Mouse (Mus musculus) MEL (cell line): ENCODE results near the gene E130218I03Rik. TPM values are rescaled to one million over a fixed set of nuclear protein-coding genes. Genes with fewer than 3 reads are reported as not detected.

Source experiments
- DNase-seq: peaks from one replicate; pipeline ENCODE4 v3.0.0; 2011; ENCODE audit warnings: low read depth, low spot score
- H3K27ac ChIP-seq: 2 replicates; pipeline ENCODE4 v1.5.1; 2012; ENCODE audit warnings: low read depth, mild to moderate bottlenecking, control low read depth, low read length, moderate library complexity; ENCODE audit not compliant: control insufficient read depth
- H3K27me3 ChIP-seq, 2 experiments: fragments of 150-350 bp in 1 of 2; sonication (generic) in 1 of 2; 2 replicates each; pipeline ENCODE4 v1.6.1; 2012; ENCODE audit warnings: low read length in 2 of 2, mild to moderate bottlenecking in 2 of 2, improper control_type of control experiment in 1 of 2, moderate library complexity in 1 of 2; ENCODE audit not compliant: insufficient read depth in 2 of 2, control insufficient read depth in 1 of 2
- H3K36me3 ChIP-seq, 2 experiments: 2 replicates each; pipeline ENCODE4 v1.6.1; 2012 to 2014; ENCODE audit warnings: low read length in 2 of 2, improper control_type of control experiment in 1 of 2, inconsistent platforms in 1 of 2, mild to moderate bottlenecking in 1 of 2; ENCODE audit not compliant: insufficient read depth in 2 of 2, control insufficient read depth in 1 of 2
- H3K4me1 ChIP-seq, 2 experiments: fragments of 150-350 bp in 1 of 2; sonication (generic) in 1 of 2; 2 replicates each; pipeline ENCODE4 v1.6.1; 2012; ENCODE audit warnings: low read length in 2 of 2, improper control_type of control experiment in 1 of 2, mild to moderate bottlenecking in 1 of 2; ENCODE audit not compliant: insufficient read depth in 2 of 2, control insufficient read depth in 1 of 2
- H3K4me3 ChIP-seq, 2 experiments: fragments of 150-350 bp in 1 of 2; sonication (generic) in 1 of 2; 2 replicates each; pipeline ENCODE4 v1.5.1; 2012; ENCODE audit warnings: low read depth in 2 of 2, low read length in 2 of 2, mild to moderate bottlenecking in 2 of 2, moderate library complexity in 2 of 2, control low read depth in 1 of 2, improper control_type of control experiment in 1 of 2; ENCODE audit not compliant: control insufficient read depth in 1 of 2, insufficient read depth in 1 of 2
- H3K79me2 ChIP-seq: 2 replicates; pipeline ENCODE4 v1.6.1; 2012; ENCODE audit warnings: mild to moderate bottlenecking, low read length, moderate library complexity; ENCODE audit not compliant: control insufficient read depth, poor library complexity, insufficient read depth
- H3K9ac ChIP-seq: 2 replicates; pipeline ENCODE4 v1.6.1; 2012; ENCODE audit warnings: low read depth, mild to moderate bottlenecking, control low read depth, low read length, moderate library complexity; ENCODE audit not compliant: control insufficient read depth, poor library complexity, severe bottlenecking
- H3K9me3 ChIP-seq: fragments of 150-350 bp; sonication (generic); replicated peaks from 2 replicates; pipeline ENCODE4 v1.6.1; 2012; ENCODE audit warnings: mild to moderate bottlenecking, low read length, improper control_type of control experiment, moderate library complexity; ENCODE audit not compliant: insufficient read depth
- CHD1 ChIP-seq: IDR thresholded peaks from 2 replicates; pipeline ENCODE4 v1.6.1; 2012; ENCODE audit warnings: low read depth, mild to moderate bottlenecking, inconsistent platforms, low read length, improper control_type of control experiment
- CHD2 ChIP-seq: IDR thresholded peaks from 2 replicates; pipeline ENCODE4 v1.6.1; 2011; ENCODE audit warnings: low read length, improper control_type of control experiment
- E2F4 ChIP-seq: IDR thresholded peaks from 2 replicates; pipeline ENCODE4 v1.6.1; 2011; ENCODE audit warnings: low read depth, low read length, improper control_type of control experiment, borderline replicate concordance
- ELF1 ChIP-seq: IDR thresholded peaks from 2 replicates; pipeline ENCODE4 v1.6.1; 2014; ENCODE audit warnings: low read depth, mild to moderate bottlenecking, inconsistent platforms, low read length, improper control_type of control experiment, moderate library complexity
- EP300 ChIP-seq, 2 experiments: IDR thresholded peaks; 2 replicates each; pipeline ENCODE4 v1.6.1; 2011; ENCODE audit warnings: improper control_type of control experiment in 2 of 2, low read length in 2 of 2, low read depth in 1 of 2, mild to moderate bottlenecking in 1 of 2
- GATA1 ChIP-seq: IDR thresholded peaks from 2 replicates; pipeline ENCODE4 v1.6.1; 2011; ENCODE audit warnings: low read depth, low read length, improper control_type of control experiment
- JUND ChIP-seq: IDR thresholded peaks from 2 replicates; pipeline ENCODE4 v1.6.1; 2011; ENCODE audit warnings: low read depth, mild to moderate bottlenecking, improper control_type of control experiment, low read length
- KAT2A ChIP-seq: conservative IDR thresholded peaks from 2 replicates; pipeline ENCODE4 v1.6.1; 2012; ENCODE audit warnings: low read depth, low read length, improper control_type of control experiment, inconsistent platforms
- MAFK ChIP-seq: IDR thresholded peaks from 2 replicates; pipeline ENCODE4 v1.6.1; 2011; ENCODE audit warnings: low read depth, mild to moderate bottlenecking, low read length, improper control_type of control experiment, borderline replicate concordance
- MAX ChIP-seq: IDR thresholded peaks from 2 replicates; pipeline ENCODE4 v1.6.1; 2011; ENCODE audit warnings: low read length, improper control_type of control experiment
- MXI1 ChIP-seq: IDR thresholded peaks from 2 replicates; pipeline ENCODE4 v1.6.1; 2011; ENCODE audit warnings: mild to moderate bottlenecking, low read depth, low read length, improper control_type of control experiment
- MYC ChIP-seq: IDR thresholded peaks from 2 replicates; pipeline ENCODE4 v1.6.1; 2011; ENCODE audit warnings: low read depth, mild to moderate bottlenecking, low read length, improper control_type of control experiment, moderate library complexity
- NELFE ChIP-seq: IDR thresholded peaks from 2 replicates; pipeline ENCODE4 v1.6.1; 2011; ENCODE audit warnings: low read depth, low read length, improper control_type of control experiment
- POLR2AphosphoS2 ChIP-seq: IDR thresholded peaks from 2 replicates; pipeline ENCODE4 v1.6.1; 2011; ENCODE audit warnings: low read length, improper control_type of control experiment
- RAD21 ChIP-seq: IDR thresholded peaks from 2 replicates; pipeline ENCODE4 v1.6.1; 2011; ENCODE audit warnings: mild to moderate bottlenecking, low read depth, low read length, improper control_type of control experiment
- RCOR1 ChIP-seq: IDR thresholded peaks from 2 replicates; pipeline ENCODE4 v1.6.1; 2012; ENCODE audit warnings: low read depth, mild to moderate bottlenecking, inconsistent platforms, low read length, improper control_type of control experiment
- SMC3 ChIP-seq: IDR thresholded peaks from 2 replicates; pipeline ENCODE4 v1.6.1; 2011; ENCODE audit warnings: low read depth, low read length, improper control_type of control experiment
- TBP ChIP-seq: IDR thresholded peaks from 2 replicates; pipeline ENCODE4 v1.8.0; 2011; ENCODE audit warnings: low read depth, low read length, improper control_type of control experiment
- USF1 ChIP-seq: IDR thresholded peaks from 2 replicates; pipeline ENCODE4 v1.6.1; 2014; ENCODE audit warnings: low read depth, mild to moderate bottlenecking, inconsistent platforms, low read length, improper control_type of control experiment, moderate library complexity
- USF2 ChIP-seq, 2 experiments: IDR thresholded peaks; 2 replicates each; pipeline ENCODE4 v1.6.1; 2011 to 2012; ENCODE audit warnings: improper control_type of control experiment in 2 of 2, low read length in 2 of 2, borderline replicate concordance in 1 of 2, inconsistent platforms in 1 of 2, low read depth in 1 of 2, mild to moderate bottlenecking in 1 of 2; ENCODE audit not compliant: insufficient read depth in 1 of 2
- ZKSCAN1 ChIP-seq: IDR thresholded peaks from 2 replicates; pipeline ENCODE4 v1.6.1; 2012; ENCODE audit warnings: low read depth, mild to moderate bottlenecking, inconsistent platforms, low read length, improper control_type of control experiment, moderate library complexity
- polyA plus RNA-seq, 2 experiments: library from polyadenylated mRNA; stranded (reverse) in 1 of 2; unstranded in 1 of 2; fragments of >175 nt in 1 of 2; fragments of >200 nt in 1 of 2; gene quantifications; 2 replicates each; pipeline versions ENCODE4 v1.2.1 to v1.2.4; 2012; ENCODE audit warnings: low replicate concordance in 2 of 2, low read depth in 1 of 2; ENCODE audit not compliant: insufficient read length in 2 of 2, insufficient read depth in 1 of 2, missing spikeins in 1 of 2
- total RNA-seq: library from RNA; depleted of rRNA; stranded (reverse); fragments of 300-350 nt; gene quantifications from 2 replicates; pipeline ENCODE4 v1.2.3, GENCODE M21; 2012

E130218I03Rik gene
- total and polyA plus RNA-seq, 3 experiments, result 1.6 to 2.8 TPM; not detected in 1

DNA sequence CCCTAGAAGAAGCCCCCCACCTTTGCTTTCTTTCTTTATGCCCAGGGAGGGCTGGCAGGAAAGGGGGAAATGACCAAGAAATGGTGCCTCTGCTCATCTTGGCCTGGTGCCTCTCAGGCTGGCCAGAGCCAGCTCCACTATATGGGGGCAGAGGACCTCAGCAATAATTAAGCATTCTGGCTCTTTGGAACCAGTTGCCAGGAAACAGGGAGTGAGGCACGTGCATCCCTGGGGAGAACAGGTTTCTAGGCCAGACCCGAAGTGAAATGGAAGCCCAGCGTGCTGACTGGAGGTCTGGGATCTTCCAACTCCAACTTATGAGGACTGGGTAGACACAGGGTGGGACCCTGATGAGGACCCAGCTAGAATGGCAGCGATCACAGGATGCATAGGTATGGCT, 2.8 kb downstream of the E130218I03Rik start:
- no peak overlapping the region for H3K27ac ChIP-seq
- no peak overlapping the region for H3K4me3 ChIP-seq
- H3K27me3 ChIP-seq, result no peaks in the 10 kb centered on the region

DNA sequence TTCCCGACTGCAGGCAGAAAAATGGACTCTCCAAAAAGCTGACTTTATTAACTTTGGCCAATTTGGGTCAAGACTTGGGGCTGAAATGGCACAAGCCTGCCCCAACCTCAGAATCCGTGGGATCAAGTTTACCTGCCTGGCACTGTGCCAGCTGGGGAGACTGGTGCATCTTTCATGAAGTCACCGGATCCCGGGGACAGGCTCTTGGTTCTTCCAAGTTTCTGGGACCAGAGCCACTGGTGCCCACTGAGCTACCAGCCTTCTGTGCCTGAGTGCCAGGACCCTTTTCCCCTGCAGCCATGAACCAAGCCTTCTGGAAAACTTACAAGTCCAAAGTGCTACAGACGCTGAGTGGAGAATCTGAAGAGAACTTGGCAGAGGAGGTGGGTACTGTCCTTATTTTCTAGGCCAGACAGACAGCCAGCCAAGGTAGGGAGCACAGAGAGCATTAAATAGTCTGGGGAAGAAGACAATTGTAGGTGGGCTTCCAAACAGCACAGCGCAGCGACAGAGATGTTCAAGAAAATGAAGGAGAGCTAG, 3.3 kb downstream of the E130218I03Rik start, which contains the start of gene Gm30191:
Gm30191 (plus strand) TSS at position 217 of the 540 bp plus-strand sequence.
- peaks cover 10% of the 10 kb centered on the region for H3K79me2 ChIP-seq
- H3K27me3 ChIP-seq, result no peaks in the 10 kb centered on the region
- peak within 1 kb of the TSS; percentile 49 to 64 for H3K4me3 ChIP-seq
- TF ChIP-seq NELFE (no peak), MAX (no peak), USF2 (IDR thresholded peaks at IDR 0.05; ENCODE audit: borderline replicate concordance in 1 of 2, insufficient read depth in 1 of 2, low read depth in 1 of 2, low read length in 2 of 2) (no peak), ZKSCAN1 (no peak), MXI1 (no peak), ELF1 (no peak), MAFK (no peak), GATA1 (no peak), SMC3 (no peak), MYC (no peak), USF1 (no peak), RCOR1 (no peak), POLR2AphosphoS2 (no peak), JUND (no peak), CHD1 (no peak), CHD2 (no peak), KAT2A (no peak)
- peaks cover 0 to 3% of the 10 kb centered on the region in 2 experiments; a peak in 2 of 4 replicates for H3K36me3 ChIP-seq
- H3K27ac ChIP-seq, result no peak within 1 kb of the TSS
- peak within 1 kb of the TSS; percentile 69 for H3K9ac ChIP-seq
- no peak for DNase-seq
- H3K9me3 ChIP-seq, result no peaks in the 10 kb centered on the region
- peaks cover 2 to 17% of the 10 kb centered on the region in 2 experiments; a peak in 3 of 4 replicates for H3K4me1 ChIP-seq

More for the DNA sequence above, 2.8 kb downstream of the E130218I03Rik start:
- Histone ChIP-seq H3K36me3 (peaks cover 0 to 3% of the 10 kb centered on the region in 2 experiments; a peak in 2 of 4 replicates), H3K9ac (peak overlapping the region; percentile 69), H3K9me3 (no peaks in the 10 kb centered on the region), H3K79me2 (peaks cover 10% of the 10 kb centered on the region), H3K4me1 (peaks cover 2 to 17% of the 10 kb centered on the region in 2 experiments; a peak in 3 of 4 replicates)
- TF ChIP-seq TBP (no peak), CHD2 (no peak), E2F4 (no peak), RAD21 (no peak), EP300 (IDR thresholded peaks at IDR 0.05; ENCODE audit: low read depth in 1 of 2, low read length in 2 of 2) (no peak), MYC (no peak), SMC3 (no peak)
- no peak for DNase-seq
